Mouse (Mus musculus) brain, embryonic 14.5 days (tissue): Measurements from ENCODE around the gene Gm7145. TPM values are rescaled to one million over a fixed set of nuclear protein-coding genes. Genes with fewer than 3 reads are reported as not detected.
"Not testable (repeated sequence)": the region's sequence is repeated elsewhere in the genome, so short reads cannot be mapped to it uniquely, and the experiment has no call there.

ENCODE experiments used
- DNase-seq: peaks from one replicate; pipeline ENCODE4 v3.0.0-alpha.2; 2011; ENCODE audit warnings: low read depth
- CTCF ChIP-seq: fragments of 200-500 bp; IDR thresholded peaks from 2 replicates; pipeline ENCODE4 v1.5.1; 2012; ENCODE audit warnings: inconsistent platforms, mild to moderate bottlenecking, moderate library complexity, borderline replicate concordance; ENCODE audit not compliant: insufficient read depth, insufficient read length; ENCODE audit errors: extremely low read depth
- POLR2A ChIP-seq: fragments of 200-500 bp; IDR thresholded peaks from 2 replicates; pipeline ENCODE4 v1.6.1; 2012; ENCODE audit warnings: mild to moderate bottlenecking, inconsistent platforms, borderline replicate concordance; ENCODE audit not compliant: poor library complexity, insufficient read depth, insufficient read length, severe bottlenecking; ENCODE audit errors: extremely low read depth
- polyA plus RNA-seq: library from polyadenylated mRNA; depleted of rRNA; stranded (reverse); fragments of >200 nt; gene quantifications from 2 replicates; pipeline ENCODE4 v1.2.3, GENCODE M21; 2012; rRNA removed

Gene Gm7145
- not detected in 2 replicates for polyA plus RNA-seq

- DNase-seq: no peak
- TF ChIP-seq POLR2A: no peak
- TF ChIP-seq CTCF: no peak
These were observed at the start of gene Gm7145 for GRCm38 (mm10) chr1:117965639-117966038. TSS of gene Gm7145 (plus strand) at chr1:117965939.

DNA sequence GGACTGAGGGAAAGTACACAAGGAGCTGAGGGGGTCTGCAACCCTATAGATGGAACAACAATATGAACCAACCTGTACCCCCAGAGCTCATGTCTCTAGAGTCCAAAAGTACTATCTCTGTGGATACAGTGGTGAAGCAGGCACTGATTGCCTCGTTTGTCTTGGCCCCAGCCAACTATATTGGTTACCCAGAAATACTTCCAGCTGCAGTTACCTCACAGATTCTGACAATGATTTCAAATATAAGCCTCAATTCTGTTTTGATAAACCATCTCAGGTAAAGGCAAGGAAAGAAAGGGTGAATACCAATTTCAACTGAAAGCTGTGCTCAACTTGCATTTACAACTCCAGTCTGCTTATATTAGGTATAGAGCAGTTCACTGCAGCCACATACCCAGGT lies 38.0 kb upstream of the Gm7145 start, which contains the start of gene Gm28168:
Gm28168 (plus strand) TSS at position 301 of the 400 bp plus-strand sequence.
- DNase-seq: not testable (repeated sequence)

- not testable (repeated sequence) for DNase-seq
These were observed 38.1 kb downstream of the Gm7145 start for GRCm38 (mm10) chr1:118003876-118004275.

GRCm38 (mm10) chr1:118012736-118013135 lies 47.0 kb downstream of the Gm7145 start:
- peak; percentile 45 for TF ChIP-seq CTCF
- DNase-seq: not testable (repeated sequence)

Other genes with a start within 250 kb of the Gm7145 start
- gene B020011L13Rik, start 184.8 kb upstream of the Gm7145 start, polyA plus RNA-seq: not detected in 2 replicates
- gene Gm28360, start 135.9 kb upstream of the Gm7145 start, polyA plus RNA-seq: not detected in 2 replicates
- not detected in 2 replicates for gene Gm28168, start 37.9 kb upstream of the Gm7145 start, polyA plus RNA-seq
- gene Gm29106, start 210.6 kb downstream of the Gm7145 start, polyA plus RNA-seq: not detected in 2 replicates